Comparison of ENCODE assay signal across 13 mouse cellular contexts in the genomic region with DNA sequence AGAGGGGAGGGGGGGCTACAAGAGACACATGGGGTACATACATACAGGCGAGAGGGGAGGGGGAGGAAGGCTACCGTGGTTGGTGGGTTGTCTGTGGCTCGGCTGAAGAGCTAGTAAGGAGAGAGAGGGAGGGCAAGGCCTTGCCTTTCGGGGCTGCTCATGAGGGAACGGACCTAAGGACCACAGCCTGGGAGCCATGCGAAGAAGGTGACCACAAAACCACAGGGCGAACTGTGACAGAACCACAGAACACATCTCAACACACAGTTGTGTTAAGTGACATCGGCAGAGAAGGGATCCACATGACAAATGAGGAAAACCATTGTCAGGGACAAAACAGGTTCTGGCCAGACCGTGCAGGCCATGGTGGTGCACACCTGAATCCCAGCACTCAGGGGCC. TPM values are rescaled to one million over a fixed set of nuclear protein-coding genes. Genes with fewer than 3 reads are reported as not detected.
DNase-seq lines count a peak whose midpoint lies in the region; ATAC-seq and TF ChIP-seq lines count a peak whose summit lies in the region.
"Had no signal": no experiment of that assay in that cellular context is flagged by ENCODE, and none has a peak within 500 bp of the region (broad histone marks: within the 10 kb centered on the region; RNA-seq: fewer than 3 reads in every experiment).

No protein-coding gene starts in this region.

- no peak for ATAC-seq in midbrain, embryonic 13.5 days
- ATAC-seq: CD4-positive, CD25-positive, alpha-beta regulatory T cell, adult 4 months had no signal

- no peak for TF ChIP-seq CTCF in kidney, adult 2 months (conservative IDR thresholded peaks at IDR 0.05; ENCODE audit: insufficient read depth, insufficient read length, low read depth, low read length)

- intact Hi-C loops in heart, postnatal 10 days (cut with DNase I), result no loop called here

- H3K9me3 ChIP-seq in megakaryocyte, embryonic 14.5 days, result no peaks in the 10 kb centered on the region
- no peaks in the 10 kb centered on the region for H3K9me3 ChIP-seq in midbrain, embryonic 13.5 days
- H3K9me3 ChIP-seq: neural tube, embryonic 13.5 days had no signal

- H3K36me3 ChIP-seq in kidney, adult 2 months (ENCODE audit: control insufficient read depth, insufficient read depth, low read length), result no peaks in the 10 kb centered on the region
- H3K36me3 ChIP-seq in megakaryocyte, embryonic 14.5 days (replicated peaks; ENCODE audit: low read length), result peaks cover 79% of the 10 kb centered on the region
- H3K36me3 ChIP-seq in midbrain, embryonic 13.5 days, result no peaks in the 10 kb centered on the region
- H3K36me3 ChIP-seq: neural tube, embryonic 13.5 days had no signal

- DNase-seq in kidney, adult 2 months, result no peak
- DNase-seq in kidney, postnatal 25 days, result no peak
- DNase-seq in CD4-positive helper T cell, adult 2 months (ENCODE audit: low read depth, low spot score), result peak; percentile 35
- DNase-seq in c-Kit-positive CD71-negative TER-119-negative erythroid progenitor cells, embryonic 14.5 days (ENCODE audit: low read depth), result peak; percentile 39
- DNase-seq in heart, postnatal 10 days, result no peak
- DNase-seq: cerebellum, adult 18-20 months; lung, adult 2 months had no signal

- no peak overlapping the region for H3K9ac ChIP-seq in midbrain, embryonic 13.5 days (replicated peaks)
- H3K9ac ChIP-seq: neural tube, embryonic 13.5 days had no signal

- WGBS in kidney, adult 2 months, result 82% methylated on average over 9 of the region's 9 CpGs
- 91% methylated on average over 9 of the region's 9 CpGs for WGBS in midbrain, embryonic 13.5 days

- TF ChIP-seq POLR2A in kidney, adult 2 months (IDR thresholded peaks at IDR 0.05; ENCODE audit: low read depth, low read length), result no peak

- no peak overlapping the region for H3K4me3 ChIP-seq in kidney, adult 2 months (ENCODE audit: insufficient read depth, low read depth, low read length)
- peak overlapping the region; percentile 85 for H3K4me3 ChIP-seq in megakaryocyte, embryonic 14.5 days (replicated peaks)
- no peak overlapping the region for H3K4me3 ChIP-seq in midbrain, embryonic 13.5 days (replicated peaks)
- H3K4me3 ChIP-seq: erythroblast, embryonic 14.5 days; neural tube, embryonic 13.5 days had no signal

- H3K27me3 ChIP-seq in kidney, adult 2 months (replicated peaks; ENCODE audit: control insufficient read depth, insufficient read depth, low read length), result no peaks in the 10 kb centered on the region
- no peaks in the 10 kb centered on the region for H3K27me3 ChIP-seq in megakaryocyte, embryonic 14.5 days (replicated peaks)
- no peaks in the 10 kb centered on the region for H3K27me3 ChIP-seq in midbrain, embryonic 13.5 days
- H3K27me3 ChIP-seq: neural tube, embryonic 13.5 days had no signal

- H3K4me1 ChIP-seq in kidney, adult 2 months (ENCODE audit: control insufficient read depth, insufficient read depth, low read length), result peaks cover 11% of the 10 kb centered on the region
- H3K4me1 ChIP-seq in megakaryocyte, embryonic 14.5 days, result peaks cover 100% of the 10 kb centered on the region
- H3K4me1 ChIP-seq in midbrain, embryonic 13.5 days (replicated peaks), result peaks cover 26% of the 10 kb centered on the region

- H3K27ac ChIP-seq in kidney, adult 2 months (ENCODE audit: insufficient read depth, low read depth, low read length), result peak overlapping the region; percentile 32; the same call in 1 of the 2 replicates
- H3K27ac ChIP-seq in midbrain, embryonic 13.5 days, result no peak overlapping the region
- H3K27ac ChIP-seq: neural tube, embryonic 13.5 days had no signal

- H3K4me2 ChIP-seq in midbrain, embryonic 13.5 days (replicated peaks), result no peak overlapping the region
- H3K4me2 ChIP-seq: midbrain, embryonic 11.5 days; neural tube, embryonic 13.5 days had no signal

RNA-seq across cellular contexts. Expression of a gene that starts 57.9 kb away (rescaled TPM):
- polyA plus RNA-seq in kidney, adult 2 months (2012; rRNA removed), result 7.8 and 9.8 TPM in 2 replicates
- polyA plus RNA-seq in megakaryocyte, embryonic 14.5 days (2012; ENCODE audit: insufficient read depth, low replicate concordance), result 46.5 and 208 TPM in 2 replicates
- 2.3 and 3.7 TPM in 2 replicates for polyA plus RNA-seq in midbrain, embryonic 13.5 days (2015; fragmentation: Nextera tagmentation; extraction: Ambion mirVana)
- total RNA-seq in heart, postnatal 10 days (2021), result 10 to 100 TPM; 10.4 to 11.9 TPM

Comparison
In these comparisons a context has a peak if more than half of its experiments do, and no peak if none do; other contexts are left out.
1. DNase-seq: peak in CD4-positive helper T cell, adult 2 months (single experiment) and c-Kit-positive CD71-negative TER-119-negative erythroid progenitor cells, embryonic 14.5 days (single experiment); none in kidney, adult 2 months (single experiment), kidney, postnatal 25 days (0 of 2) and heart, postnatal 10 days (0 of 2).